Mouse (Mus musculus): ENCODE data around the gene Tcam1. TPM values are rescaled to one million over a fixed set of nuclear protein-coding genes. Genes with fewer than 3 reads are reported as not detected.

The Tcam1 gene
- polyA plus RNA-seq, 1 experiment, result not detected

DNA sequence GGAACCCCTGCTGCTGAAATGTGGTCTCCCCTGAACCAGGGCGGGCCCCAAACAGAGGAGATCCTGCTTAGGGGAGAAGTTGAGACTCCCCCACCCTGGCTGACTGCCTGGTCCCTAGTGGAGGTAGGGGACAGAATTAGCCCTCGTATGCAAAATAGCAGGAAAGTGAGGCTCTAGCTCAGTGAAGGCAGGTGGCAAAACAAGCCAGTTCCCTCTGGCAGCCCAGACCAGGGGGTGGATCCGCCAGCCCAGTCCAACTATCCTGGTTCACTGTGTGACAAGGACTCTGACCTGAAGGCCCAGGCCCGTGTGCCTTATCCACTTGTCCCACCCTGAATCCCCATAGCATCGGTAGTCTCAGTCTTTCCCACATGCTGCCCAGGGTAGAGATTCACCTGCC is 33.7 kb downstream of the Tcam1 start:
- no peak overlapping the region for H3K4me3 ChIP-seq (replicated peaks)
- H3K9me3 ChIP-seq, result no peaks in the 10 kb centered on the region
- H3K36me3 ChIP-seq (replicated peaks; ENCODE audit: low read length), result no peaks in the 10 kb centered on the region
- TF ChIP-seq GATA1 (IDR thresholded peaks at IDR 0.05; ENCODE audit: borderline replicate concordance, low read length) (no peak), FLI1 (IDR thresholded peaks at IDR 0.05; ENCODE audit: low read length) (no peak)
- peaks cover 43% of the 10 kb centered on the region for H3K27me3 ChIP-seq (replicated peaks)
- peaks cover 19% of the 10 kb centered on the region for H3K4me1 ChIP-seq

DNA sequence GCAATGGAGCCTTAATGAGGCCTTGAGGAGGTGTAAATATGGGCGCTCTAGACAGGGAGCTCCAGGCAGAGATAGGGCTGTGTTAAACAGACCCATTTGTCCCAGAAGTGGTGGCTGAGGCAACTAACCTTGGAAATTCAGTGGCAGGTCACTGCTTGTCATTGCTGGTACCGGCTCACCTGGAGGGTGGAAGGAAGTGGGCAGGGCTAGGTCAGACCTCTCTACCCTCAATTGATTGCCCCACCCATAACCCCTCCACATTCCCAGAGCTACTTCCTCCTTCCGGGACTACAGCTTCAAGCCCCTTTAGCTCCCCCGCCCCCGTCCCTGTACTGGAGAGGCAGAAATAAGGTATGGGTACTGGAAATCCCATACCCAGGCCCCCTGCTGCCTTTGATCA is 37.1 kb downstream of the Tcam1 start:
- Histone ChIP-seq H3K9me3 (no peaks in the 10 kb centered on the region), H3K4me3 (replicated peaks) (peak overlapping the region; percentile 86), H3K4me1 (peaks cover 18% of the 10 kb centered on the region), H3K27me3 (replicated peaks) (peaks cover 64% of the 10 kb centered on the region), H3K36me3 (replicated peaks; ENCODE audit: low read length) (no peaks in the 10 kb centered on the region)
- TF ChIP-seq GATA1 (IDR thresholded peaks at IDR 0.05; ENCODE audit: borderline replicate concordance, low read length) (no peak), FLI1 (IDR thresholded peaks at IDR 0.05; ENCODE audit: low read length) (no peak)

GRCm38 (mm10) chr11:106314333-106314812 is 37.9 kb downstream of the Tcam1 start, which contains the start of gene Cd79b:
TSS of gene Cd79b (minus strand) at chr11:106314762.
- Histone ChIP-seq H3K4me3 (replicated peaks) (peak within 1 kb of the TSS; percentile 86), H3K4me1 (peaks cover 26% of the 10 kb centered on the region), H3K9me3 (no peaks in the 10 kb centered on the region), H3K27me3 (replicated peaks) (peaks cover 71% of the 10 kb centered on the region), H3K36me3 (replicated peaks; ENCODE audit: low read length) (no peaks in the 10 kb centered on the region)
- TF ChIP-seq GATA1 (IDR thresholded peaks at IDR 0.05; ENCODE audit: borderline replicate concordance, low read length), result no peak
- TF ChIP-seq FLI1 (IDR thresholded peaks at IDR 0.05; ENCODE audit: low read length), result no peak

- Histone ChIP-seq H3K36me3 (replicated peaks; ENCODE audit: low read length) (no peaks in the 10 kb centered on the region), H3K9me3 (no peaks in the 10 kb centered on the region), H3K27me3 (replicated peaks) (peaks cover 76% of the 10 kb centered on the region), H3K4me1 (peaks cover 30% of the 10 kb centered on the region), H3K4me3 (replicated peaks) (no peak overlapping the region)
- no peak for TF ChIP-seq GATA1 (IDR thresholded peaks at IDR 0.05; ENCODE audit: borderline replicate concordance, low read length)
- no peak for TF ChIP-seq FLI1 (IDR thresholded peaks at IDR 0.05; ENCODE audit: low read length)
Measured at GRCm38 (mm10) chr11:106316416-106316815, 39.9 kb downstream of the Tcam1 start.

- no peaks in the 10 kb centered on the region for H3K36me3 ChIP-seq (replicated peaks; ENCODE audit: low read length)
- H3K4me1 ChIP-seq, result peaks cover 30% of the 10 kb centered on the region
- H3K9me3 ChIP-seq, result no peaks in the 10 kb centered on the region
- no peak for TF ChIP-seq FLI1 (IDR thresholded peaks at IDR 0.05; ENCODE audit: low read length)
- TF ChIP-seq GATA1 (IDR thresholded peaks at IDR 0.05; ENCODE audit: borderline replicate concordance, low read length), result no peak
- no peak overlapping the region for H3K4me3 ChIP-seq (replicated peaks)
- peaks cover 74% of the 10 kb centered on the region for H3K27me3 ChIP-seq (replicated peaks)
Measured at GRCm38 (mm10) chr11:106317801-106318200, 41.3 kb downstream of the Tcam1 start.

GRCm38 (mm10) chr11:106318406-106319366 is 42.2 kb downstream of the Tcam1 start:
- TF ChIP-seq FLI1 (IDR thresholded peaks at IDR 0.05; ENCODE audit: low read length) (no peak), GATA1 (IDR thresholded peaks at IDR 0.05; ENCODE audit: borderline replicate concordance, low read length) (no peak)
- Histone ChIP-seq H3K4me3 (replicated peaks) (no peak overlapping the region), H3K27me3 (replicated peaks) (peaks cover 73% of the 10 kb centered on the region), H3K9me3 (no peaks in the 10 kb centered on the region), H3K4me1 (peaks cover 26% of the 10 kb centered on the region), H3K36me3 (replicated peaks; ENCODE audit: low read length) (no peaks in the 10 kb centered on the region)

DNA sequence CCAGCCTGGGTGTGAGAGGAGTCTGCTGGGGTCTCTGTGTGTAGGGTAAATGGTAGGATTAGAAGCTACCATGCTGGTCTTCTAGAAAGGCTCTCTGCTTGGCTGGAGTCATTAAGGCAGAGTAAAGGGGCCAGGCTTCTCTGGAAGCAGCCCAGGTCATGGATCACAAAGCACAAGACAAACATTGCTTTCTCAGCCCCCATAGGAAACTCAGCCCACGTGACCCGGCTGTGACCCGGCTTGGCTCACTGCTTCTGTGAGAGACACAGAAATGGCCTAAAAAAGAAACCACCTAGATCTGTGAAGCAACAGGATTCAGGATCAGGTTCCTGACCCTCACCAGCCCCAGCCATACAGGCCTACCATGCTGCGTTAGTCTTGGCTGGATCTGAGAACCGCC is 48.4 kb downstream of the Tcam1 start:
- Histone ChIP-seq H3K9me3 (no peaks in the 10 kb centered on the region), H3K27me3 (replicated peaks) (peaks cover 70% of the 10 kb centered on the region), H3K36me3 (replicated peaks; ENCODE audit: low read length) (no peaks in the 10 kb centered on the region), H3K4me3 (replicated peaks) (no peak overlapping the region), H3K4me1 (peaks cover 23% of the 10 kb centered on the region)
- TF ChIP-seq GATA1 (IDR thresholded peaks at IDR 0.05; ENCODE audit: borderline replicate concordance, low read length) (no peak), FLI1 (IDR thresholded peaks at IDR 0.05; ENCODE audit: low read length) (no peak)

GRCm38 (mm10) chr11:106325566-106326206 is 49.2 kb downstream of the Tcam1 start:
- peaks cover 68% of the 10 kb centered on the region for H3K27me3 ChIP-seq (replicated peaks)

DNA sequence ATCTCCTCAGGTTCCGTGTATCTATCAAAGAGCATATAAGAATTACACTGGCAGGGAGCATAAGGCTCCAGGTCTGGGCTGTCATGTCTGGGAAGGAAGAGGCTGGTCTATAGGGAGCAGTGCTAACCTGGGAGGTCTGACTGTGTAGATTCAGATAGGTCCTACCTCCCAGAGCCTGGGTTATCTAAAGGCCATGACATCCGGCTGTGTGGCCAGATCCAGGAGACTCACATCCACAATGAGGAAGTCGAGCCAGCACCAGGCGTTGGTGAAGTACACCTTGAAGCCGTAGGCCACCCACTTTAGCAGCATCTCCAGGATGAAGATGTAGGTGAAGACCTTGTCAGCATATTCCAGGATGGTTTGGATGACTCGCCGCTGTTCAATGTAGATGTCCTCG is 50.0 kb downstream of the Tcam1 start:
- peaks cover 67% of the 10 kb centered on the region for H3K27me3 ChIP-seq (replicated peaks)
- no peaks in the 10 kb centered on the region for H3K36me3 ChIP-seq (replicated peaks; ENCODE audit: low read length)
- peaks cover 23% of the 10 kb centered on the region for H3K4me1 ChIP-seq
- H3K9me3 ChIP-seq, result peaks cover 4% of the 10 kb centered on the region; the same call in 1 of the 2 replicates
- H3K4me3 ChIP-seq (replicated peaks), result no peak overlapping the region
- no peak for TF ChIP-seq FLI1 (IDR thresholded peaks at IDR 0.05; ENCODE audit: low read length)
- no peak for TF ChIP-seq GATA1 (IDR thresholded peaks at IDR 0.05; ENCODE audit: borderline replicate concordance, low read length)

More at GRCm38 (mm10) chr11:106325566-106326206, 49.2 kb downstream of the Tcam1 start:
- peaks cover 4% of the 10 kb centered on the region; the same call in 1 of the 2 replicates for H3K9me3 ChIP-seq
- no peaks in the 10 kb centered on the region for H3K36me3 ChIP-seq (replicated peaks; ENCODE audit: low read length)
- TF ChIP-seq GATA1 (IDR thresholded peaks at IDR 0.05; ENCODE audit: borderline replicate concordance, low read length) (no peak), FLI1 (IDR thresholded peaks at IDR 0.05; ENCODE audit: low read length) (no peak)
- peaks cover 23% of the 10 kb centered on the region for H3K4me1 ChIP-seq
- no peak overlapping the region for H3K4me3 ChIP-seq (replicated peaks)
